Mouse (Mus musculus) gastrocnemius, postnatal 10 days (tissue): ENCODE results near the gene Atg10. TPM values are rescaled to one million over a fixed set of nuclear protein-coding genes. Genes with fewer than 3 reads are reported as not detected.
A peak's percentile ranks its signal among the peaks of the same experiment; 100 is the strongest.

Experiments used
- DNase-seq: peaks from one replicate; pipeline ENCODE4 v3.0.0; 2021; ENCODE audit warnings: mixed read lengths
- total RNA-seq, 2 experiments: library from RNA; stranded (reverse); gene quantifications; 2 replicates each; pipeline ENCODE4 v1.2.3; 2021

The Atg10 gene
- total RNA-seq, 2 experiments from 2014 or later, result 13.9 to 16.3 TPM

DNA sequence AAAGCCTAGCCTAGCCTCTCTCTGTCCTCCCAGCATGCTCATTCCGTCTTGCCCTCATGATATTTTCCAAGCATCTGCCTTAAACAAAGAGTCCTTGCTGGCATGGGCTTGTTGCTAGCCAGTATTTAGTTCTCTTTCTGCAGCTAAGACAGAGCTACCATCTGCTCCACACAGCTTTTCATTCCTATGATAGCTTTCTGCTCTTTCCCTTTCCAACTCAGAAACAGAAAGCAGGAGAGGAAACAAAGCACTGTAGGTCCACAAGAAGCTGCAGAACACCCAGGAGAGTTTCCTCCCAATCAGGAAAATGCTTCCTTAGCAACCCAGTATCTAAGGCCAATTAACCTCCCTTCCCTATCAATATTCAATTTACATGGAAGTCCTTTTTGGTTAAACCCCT lies 95.2 kb downstream of the Atg10 start:
- DNase-seq, result no peak

GRCm38 (mm10) chr13:91118156-91118555 lies 105.6 kb downstream of the Atg10 start:
- DNase-seq, result no peak

GRCm38 (mm10) chr13:91114880-91115279 lies 108.9 kb downstream of the Atg10 start:
- no peak for DNase-seq

GRCm38 (mm10) chr13:91107308-91107946 lies 116.3 kb downstream of the Atg10 start:
- no peak for DNase-seq

- no peak for DNase-seq
Measured at GRCm38 (mm10) chr13:91102238-91102637, 121.5 kb downstream of the Atg10 start.

DNA sequence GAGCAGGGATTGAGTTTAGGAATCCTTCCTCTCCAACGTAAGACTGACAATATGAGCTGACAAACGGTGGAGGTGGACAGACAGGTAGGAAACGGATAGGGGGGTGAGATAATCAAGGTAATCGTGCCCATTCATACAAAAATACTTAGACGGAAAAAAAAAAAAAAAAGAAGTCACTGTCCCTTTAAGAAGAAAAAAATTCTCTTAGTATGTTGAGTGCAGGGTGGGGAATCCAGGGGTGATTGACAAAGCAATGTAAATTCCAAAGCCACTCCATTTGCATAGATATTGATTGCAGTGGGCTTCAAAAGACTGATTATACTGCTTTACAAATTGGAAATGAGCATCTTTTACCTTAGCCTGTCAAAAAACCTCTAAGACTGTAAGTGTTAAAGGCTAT lies 123.4 kb downstream of the Atg10 start:
- DNase-seq, result no peak

- DNase-seq, result no peak
Measured at GRCm38 (mm10) chr13:91094851-91095250, 128.9 kb downstream of the Atg10 start.

DNA sequence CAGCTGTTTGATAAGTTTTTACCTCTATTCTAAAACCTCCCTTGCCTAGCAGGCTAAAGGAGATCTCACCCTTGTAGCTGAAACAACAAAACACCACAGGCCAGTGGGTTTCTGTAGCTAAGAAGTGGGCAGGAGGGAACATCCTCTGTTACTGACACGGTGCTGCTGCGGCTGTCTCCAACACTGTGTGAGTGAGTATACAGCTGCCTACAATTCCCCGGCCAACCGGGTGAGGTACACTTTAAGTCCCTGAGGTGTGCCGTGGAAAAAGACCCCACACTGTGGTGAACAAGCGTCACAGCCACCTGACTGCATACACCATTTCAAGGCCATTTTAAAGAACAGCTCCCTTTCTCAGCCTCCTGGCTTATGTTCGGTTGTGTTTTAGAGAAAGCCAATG lies 129.6 kb downstream of the Atg10 start:
- DNase-seq, result no peak

DNA sequence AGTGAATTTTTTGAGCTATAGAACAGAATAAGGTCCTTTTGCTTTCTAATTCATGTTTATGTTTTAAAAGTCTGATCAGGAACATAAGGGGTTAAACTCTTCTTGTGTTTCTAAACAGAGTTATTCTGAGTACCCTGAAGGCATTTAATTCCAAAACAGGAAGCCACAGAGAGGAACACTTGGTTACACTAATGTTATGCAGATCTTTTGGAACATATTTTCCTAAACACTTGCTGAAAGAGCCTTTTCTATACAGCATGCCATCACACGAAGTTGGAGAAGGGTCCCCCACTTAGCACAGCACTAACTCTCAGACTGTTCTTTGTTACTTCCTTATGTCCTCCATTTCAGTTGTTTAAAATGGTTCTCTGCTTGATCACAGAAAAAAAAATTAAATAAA lies 130.2 kb downstream of the Atg10 start:
- no peak for DNase-seq

DNA sequence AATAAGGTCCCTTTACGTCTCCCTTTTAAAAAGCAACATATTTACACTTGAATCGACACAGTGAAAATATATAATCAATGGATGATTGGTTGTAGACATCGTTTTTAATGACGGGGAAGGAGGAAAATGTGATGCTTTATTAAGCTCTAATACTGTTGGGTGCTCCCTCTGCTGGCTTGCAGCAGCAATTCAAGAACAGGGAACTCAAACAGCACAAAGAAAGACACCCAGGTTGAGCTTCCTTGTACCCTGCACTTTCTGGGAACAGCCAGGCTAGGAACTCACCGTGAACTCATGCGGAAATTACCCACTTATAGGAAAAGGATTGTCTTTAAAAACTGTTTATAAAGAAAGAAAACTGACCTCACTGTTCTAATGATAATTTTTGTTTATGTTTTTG lies 130.6 kb downstream of the Atg10 start:
- peak; percentile 25 for DNase-seq

DNA sequence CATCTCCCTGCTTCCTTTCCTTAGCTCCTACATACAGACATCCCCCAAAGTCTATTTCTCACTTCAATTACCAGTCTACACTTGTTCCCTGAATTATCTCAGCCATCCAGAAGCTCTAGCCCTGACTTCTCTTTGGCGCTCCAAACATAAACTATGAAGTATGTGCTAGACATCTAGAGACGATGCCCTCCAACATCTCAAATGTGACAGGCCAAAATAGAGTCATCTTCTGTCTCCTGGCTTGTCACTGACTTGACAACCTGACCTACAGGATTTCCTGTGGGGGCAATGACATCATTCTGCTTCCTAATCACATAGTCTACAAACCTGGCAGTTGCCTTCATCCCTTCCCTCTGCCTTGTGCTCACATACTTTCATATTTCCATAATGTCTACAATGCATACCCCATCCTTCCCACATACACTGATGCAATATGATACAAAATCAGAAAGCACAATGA lies 132.0 kb downstream of the Atg10 start:
- DNase-seq, result no peak

DNA sequence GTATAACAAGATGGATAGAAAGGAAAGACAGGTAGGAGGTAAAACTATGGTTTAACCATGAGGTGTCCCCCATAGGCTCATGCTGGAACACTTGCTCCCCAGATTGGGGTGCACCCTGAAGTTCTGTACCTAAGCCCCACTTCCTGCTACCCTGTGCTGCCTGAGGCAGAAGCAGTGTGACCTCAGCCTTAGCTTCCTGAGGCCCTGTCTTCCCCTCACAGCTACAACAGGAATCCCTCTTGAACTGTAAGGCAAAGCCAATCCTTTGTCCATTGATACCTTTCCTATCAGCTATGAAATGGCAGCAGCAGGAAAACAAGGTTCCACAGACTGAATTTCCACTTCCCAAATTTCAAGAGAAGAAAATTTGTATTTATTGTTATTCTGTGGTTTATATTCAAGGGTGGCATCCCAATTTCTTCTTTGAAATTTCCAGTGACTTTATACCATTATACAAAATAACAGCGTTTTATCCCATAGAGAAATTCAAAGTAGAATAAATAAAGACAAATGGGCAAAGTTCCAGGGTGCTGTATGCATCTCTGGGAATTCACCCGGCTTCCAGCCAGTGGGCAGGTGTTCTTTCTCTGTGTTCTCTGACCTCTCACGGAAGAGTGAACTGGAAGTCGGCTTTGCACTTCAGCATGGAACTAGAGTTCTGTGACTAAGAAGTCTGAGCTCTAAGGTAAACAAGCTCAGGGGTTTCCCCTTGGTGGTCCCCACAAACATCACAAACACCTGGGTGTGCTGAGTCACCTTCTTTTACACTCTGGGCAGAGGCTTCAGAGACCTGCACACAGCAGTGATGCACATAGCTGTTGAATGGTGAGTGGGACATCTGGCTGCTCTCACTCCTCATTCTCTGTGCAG lies 132.7 kb downstream of the Atg10 start:
- no peak for DNase-seq

GRCm38 (mm10) chr13:91086361-91086900 lies 137.3 kb downstream of the Atg10 start:
- DNase-seq, result no peak

- no peak for DNase-seq
Measured at GRCm38 (mm10) chr13:91072351-91072750, 151.4 kb downstream of the Atg10 start.

DNA sequence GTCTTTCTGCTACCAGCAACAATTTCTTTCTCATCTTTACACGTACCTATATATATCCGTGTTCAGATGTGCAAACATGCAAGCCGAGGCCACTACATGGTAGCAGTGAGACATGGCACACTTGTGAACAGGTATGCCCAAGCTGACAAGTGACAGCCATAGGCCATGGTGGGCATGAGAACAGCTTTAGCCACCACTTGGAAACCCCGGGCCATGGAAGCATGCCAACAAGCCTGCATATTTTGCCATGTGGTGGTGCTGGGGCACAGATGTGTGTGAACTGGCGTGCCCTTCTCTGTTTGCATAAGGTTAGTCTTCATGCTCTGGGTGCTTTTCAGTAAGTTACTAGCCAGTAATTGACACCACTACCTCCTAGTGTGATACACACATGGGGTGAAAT lies 162.9 kb downstream of the Atg10 start:
- DNase-seq, result no peak

- no peak for DNase-seq
Measured at GRCm38 (mm10) chr13:91048171-91048570, 175.6 kb downstream of the Atg10 start.

- DNase-seq, result no peak
Measured at GRCm38 (mm10) chr13:91046851-91047250, 176.9 kb downstream of the Atg10 start.

- no peak for DNase-seq
Measured at GRCm38 (mm10) chr13:91041236-91041635, 182.5 kb downstream of the Atg10 start.

- no peak for DNase-seq
Measured at GRCm38 (mm10) chr13:91040421-91040820, 183.3 kb downstream of the Atg10 start.

DNA sequence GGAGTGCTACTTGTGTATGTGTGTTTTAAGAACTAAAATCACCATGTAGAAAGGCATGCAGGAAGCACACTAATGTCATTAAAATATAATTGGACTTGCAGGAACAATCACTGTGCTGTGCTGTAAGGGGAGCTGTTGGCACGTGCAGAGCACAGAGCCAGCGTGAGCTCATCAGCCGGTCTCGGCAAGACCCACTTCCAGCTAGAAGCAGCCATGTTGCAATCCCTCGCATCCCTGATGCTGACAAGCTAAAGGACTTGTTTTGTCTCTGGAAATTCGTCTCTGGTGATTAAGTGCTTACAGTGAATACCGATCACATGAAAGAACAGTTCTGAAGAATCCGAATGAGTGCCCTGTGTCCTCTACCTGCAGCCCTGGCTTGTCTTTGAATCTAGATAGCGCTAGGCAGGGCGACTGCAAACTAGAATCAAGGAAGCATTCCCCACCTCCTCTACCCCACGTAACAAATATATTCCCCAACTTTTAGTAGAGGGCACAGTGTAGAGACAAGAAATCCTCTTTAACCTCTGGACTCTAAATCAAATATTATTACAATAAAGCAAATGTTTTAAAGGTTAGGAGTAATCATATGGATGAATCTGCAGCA lies 184.5 kb downstream of the Atg10 start:
- peak; percentile 18 for DNase-seq

DNA sequence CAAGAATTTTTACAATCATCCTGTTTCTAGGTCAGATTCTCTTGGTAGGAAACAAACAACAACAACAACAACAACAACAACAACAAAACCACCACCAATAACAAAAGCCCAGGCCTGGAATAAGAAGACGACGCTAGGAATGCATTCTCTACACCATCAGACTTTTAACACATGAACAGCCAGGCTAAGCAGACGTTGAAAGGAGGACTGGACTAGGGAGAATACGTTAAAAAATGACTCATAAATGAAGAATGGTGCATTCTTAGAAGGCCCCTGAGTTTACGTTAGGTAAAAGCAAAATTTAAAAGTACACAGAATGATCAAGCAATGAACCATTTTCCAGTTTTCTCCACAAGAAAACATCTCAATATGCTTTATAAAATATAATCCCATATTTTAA lies 185.1 kb downstream of the Atg10 start:
- DNase-seq, result no peak

- no peak for DNase-seq
Measured at GRCm38 (mm10) chr13:91038034-91038433, 185.7 kb downstream of the Atg10 start.

- no peak for DNase-seq
Measured at GRCm38 (mm10) chr13:91037405-91037804, 186.4 kb downstream of the Atg10 start.
